Mouse (Mus musculus): ENCODE data around the gene Kazald1. TPM values are rescaled to one million over a fixed set of nuclear protein-coding genes. Genes with fewer than 3 reads are reported as not detected.

Kazald1 gene
- polyA plus RNA-seq, 1 experiment = 15.0 TPM

GRCm38 (mm10) chr19:45081279-45081678 lies 6.2 kb downstream of the Kazald1 start:
- WGBS = 4% methylated on average over 5 of the region's 5 CpGs
- Histone ChIP-seq H3K27me3 (ENCODE audit: control insufficient read depth, insufficient read depth, low read length) (no peaks in the 10 kb centered on the region), H3K4me3 (replicated peaks; ENCODE audit: insufficient read depth, low read depth, low read length) (peak overlapping the region; percentile 48), H3K4me1 (ENCODE audit: control insufficient read depth, insufficient read depth, low read length) (peaks cover 9% of the 10 kb centered on the region; the same call in 1 of the 2 replicates), H3K27ac (ENCODE audit: insufficient read depth, low read length) (peak overlapping the region; percentile 81)
- DNase-seq = peak; percentile 66 to 85
- TF ChIP-seq CTCF (IDR thresholded peaks at IDR 0.05; ENCODE audit: borderline replicate concordance, insufficient read depth, low read depth, low read length) (peak; percentile 90), POLR2A (IDR thresholded peaks at IDR 0.05; ENCODE audit: borderline replicate concordance, insufficient read depth, low read length) (no peak)

GRCm38 (mm10) chr19:45081841-45082550 lies 7.0 kb downstream of the Kazald1 start:
- Histone ChIP-seq H3K4me1 (ENCODE audit: control insufficient read depth, insufficient read depth, low read length) (peaks cover 9% of the 10 kb centered on the region; the same call in 1 of the 2 replicates), H3K27me3 (ENCODE audit: control insufficient read depth, insufficient read depth, low read length) (no peaks in the 10 kb centered on the region), H3K27ac (ENCODE audit: insufficient read depth, low read length) (no peak overlapping the region), H3K4me3 (replicated peaks; ENCODE audit: insufficient read depth, low read depth, low read length) (no peak overlapping the region)
- 25% methylated on average over 11 of the region's 11 CpGs for WGBS
- TF ChIP-seq CTCF (IDR thresholded peaks at IDR 0.05; ENCODE audit: borderline replicate concordance, insufficient read depth, low read depth, low read length) = peak; percentile 37; the same call in 1 of the 2 replicates
- TF ChIP-seq POLR2A (IDR thresholded peaks at IDR 0.05; ENCODE audit: borderline replicate concordance, insufficient read depth, low read length) = no peak
- DNase-seq = peak; percentile 33 to 40

GRCm38 (mm10) chr19:45097868-45098267 lies 22.8 kb downstream of the Kazald1 start:
- Histone ChIP-seq H3K27ac (ENCODE audit: insufficient read depth, low read length) (no peak overlapping the region), H3K4me3 (replicated peaks; ENCODE audit: insufficient read depth, low read depth, low read length) (no peak overlapping the region), H3K4me1 (ENCODE audit: control insufficient read depth, insufficient read depth, low read length) (no peaks in the 10 kb centered on the region), H3K27me3 (ENCODE audit: control insufficient read depth, insufficient read depth, low read length) (no peaks in the 10 kb centered on the region)
- DNase-seq = no peak
- no peak for TF ChIP-seq CTCF (IDR thresholded peaks at IDR 0.05; ENCODE audit: borderline replicate concordance, insufficient read depth, low read depth, low read length)
- no peak for TF ChIP-seq POLR2A (IDR thresholded peaks at IDR 0.05; ENCODE audit: borderline replicate concordance, insufficient read depth, low read length)
- WGBS = 40% methylated on average over 11 of the region's 11 CpGs

GRCm38 (mm10) chr19:45100486-45101270 lies 25.6 kb downstream of the Kazald1 start:
- TF ChIP-seq POLR2A (IDR thresholded peaks at IDR 0.05; ENCODE audit: borderline replicate concordance, insufficient read depth, low read length) (no peak), CTCF (IDR thresholded peaks at IDR 0.05; ENCODE audit: borderline replicate concordance, insufficient read depth, low read depth, low read length) (no peak)
- WGBS = 70% methylated on average over 8 of the region's 8 CpGs
- Histone ChIP-seq H3K27me3 (ENCODE audit: control insufficient read depth, insufficient read depth, low read length) (no peaks in the 10 kb centered on the region), H3K4me1 (ENCODE audit: control insufficient read depth, insufficient read depth, low read length) (no peaks in the 10 kb centered on the region), H3K27ac (ENCODE audit: insufficient read depth, low read length) (no peak overlapping the region), H3K4me3 (replicated peaks; ENCODE audit: insufficient read depth, low read depth, low read length) (no peak overlapping the region)
- no peak for DNase-seq

- Histone ChIP-seq H3K4me3 (replicated peaks; ENCODE audit: insufficient read depth, low read depth, low read length) (no peak overlapping the region), H3K4me1 (ENCODE audit: control insufficient read depth, insufficient read depth, low read length) (peaks cover 5% of the 10 kb centered on the region; the same call in 1 of the 2 replicates), H3K27me3 (ENCODE audit: control insufficient read depth, insufficient read depth, low read length) (no peaks in the 10 kb centered on the region), H3K27ac (ENCODE audit: insufficient read depth, low read length) (no peak overlapping the region)
- no peak for DNase-seq
- TF ChIP-seq CTCF (IDR thresholded peaks at IDR 0.05; ENCODE audit: borderline replicate concordance, insufficient read depth, low read depth, low read length) (no peak), POLR2A (IDR thresholded peaks at IDR 0.05; ENCODE audit: borderline replicate concordance, insufficient read depth, low read length) (no peak)
- 75% methylated on average over 1 of the region's 1 CpGs for WGBS
Measured at GRCm38 (mm10) chr19:45105591-45105990, 30.6 kb downstream of the Kazald1 start.

GRCm38 (mm10) chr19:45106689-45107088 lies 31.6 kb downstream of the Kazald1 start:
- H3K4me3 ChIP-seq (replicated peaks; ENCODE audit: insufficient read depth, low read depth, low read length) = no peak overlapping the region
- no peak overlapping the region for H3K27ac ChIP-seq (ENCODE audit: insufficient read depth, low read length)
- no peaks in the 10 kb centered on the region for H3K27me3 ChIP-seq (ENCODE audit: control insufficient read depth, insufficient read depth, low read length)
- H3K4me1 ChIP-seq (ENCODE audit: control insufficient read depth, insufficient read depth, low read length) = peaks cover 5% of the 10 kb centered on the region; the same call in 1 of the 2 replicates
- TF ChIP-seq POLR2A (IDR thresholded peaks at IDR 0.05; ENCODE audit: borderline replicate concordance, insufficient read depth, low read length) (no peak), CTCF (IDR thresholded peaks at IDR 0.05; ENCODE audit: borderline replicate concordance, insufficient read depth, low read depth, low read length) (no peak)
- no peak for DNase-seq
- WGBS = 8% methylated on average over 6 of the region's 6 CpGs

- Histone ChIP-seq H3K27ac (ENCODE audit: insufficient read depth, low read length) (no peak overlapping the region), H3K4me3 (replicated peaks; ENCODE audit: insufficient read depth, low read depth, low read length) (no peak overlapping the region), H3K27me3 (ENCODE audit: control insufficient read depth, insufficient read depth, low read length) (no peaks in the 10 kb centered on the region), H3K4me1 (ENCODE audit: control insufficient read depth, insufficient read depth, low read length) (peaks cover 5% of the 10 kb centered on the region; the same call in 1 of the 2 replicates)
- no peak for TF ChIP-seq CTCF (IDR thresholded peaks at IDR 0.05; ENCODE audit: borderline replicate concordance, insufficient read depth, low read depth, low read length)
- TF ChIP-seq POLR2A (IDR thresholded peaks at IDR 0.05; ENCODE audit: borderline replicate concordance, insufficient read depth, low read length) = no peak
- WGBS = 79% methylated on average over 8 of the region's 8 CpGs
- DNase-seq = no peak
Measured at GRCm38 (mm10) chr19:45110681-45111080, 35.6 kb downstream of the Kazald1 start.

Data from cerebellum, adult 2 months (tissue).